Mouse (Mus musculus) left cerebral cortex, adult 18-20 months (tissue): Measurements from ENCODE around the gene Wbp1l. TPM values are rescaled to one million over a fixed set of nuclear protein-coding genes. Genes with fewer than 3 reads are reported as not detected.

ENCODE experiments used
- DNase-seq, 2 experiments: peaks; one replicate each; pipeline ENCODE4 v3.0.0; 2021 to 2022; ENCODE audit warnings: low spot score in 2 of 2, mixed read lengths in 1 of 2
- total RNA-seq, 2 experiments: library from RNA; stranded (reverse); gene quantifications; 2 replicates each; pipeline ENCODE4 v1.2.3; 2021

Gene Wbp1l
- total RNA-seq, 2 experiments from 2014 or later = 34.9 to 37.9 TPM

DNA sequence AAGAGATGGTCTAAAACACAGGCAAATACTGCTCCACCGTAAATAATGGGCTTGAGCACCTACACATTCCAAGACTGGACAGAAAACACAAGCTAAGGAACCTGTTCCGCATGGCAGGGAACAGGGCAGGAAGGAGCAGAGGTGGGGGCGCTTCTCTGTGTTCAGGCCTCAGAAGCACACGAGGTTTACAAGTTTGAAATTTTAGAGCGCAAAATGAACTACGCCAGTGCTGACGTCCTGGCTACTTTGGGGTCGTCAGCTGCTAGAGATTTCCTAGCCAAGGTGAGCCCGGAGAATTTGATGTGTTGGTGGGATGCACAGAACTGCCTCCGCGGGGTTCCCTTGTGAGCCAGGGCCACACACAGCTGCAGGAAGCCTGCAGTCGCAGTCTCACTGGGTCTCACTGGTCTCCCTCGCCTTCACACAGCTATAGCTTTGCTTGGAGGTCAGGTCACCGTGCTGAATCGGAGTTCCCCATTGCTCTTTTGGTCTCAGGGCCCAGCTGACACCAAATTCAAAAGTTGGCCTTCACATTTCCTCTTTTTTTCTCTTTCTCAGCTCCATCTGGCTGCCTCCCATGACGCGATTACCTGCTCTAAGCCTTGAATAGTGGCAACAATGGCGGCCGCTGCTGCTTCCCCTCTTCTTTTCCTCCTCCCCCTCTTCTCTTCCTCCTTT is 99.1 kb downstream of the Wbp1l start:
- no peak for DNase-seq

DNA sequence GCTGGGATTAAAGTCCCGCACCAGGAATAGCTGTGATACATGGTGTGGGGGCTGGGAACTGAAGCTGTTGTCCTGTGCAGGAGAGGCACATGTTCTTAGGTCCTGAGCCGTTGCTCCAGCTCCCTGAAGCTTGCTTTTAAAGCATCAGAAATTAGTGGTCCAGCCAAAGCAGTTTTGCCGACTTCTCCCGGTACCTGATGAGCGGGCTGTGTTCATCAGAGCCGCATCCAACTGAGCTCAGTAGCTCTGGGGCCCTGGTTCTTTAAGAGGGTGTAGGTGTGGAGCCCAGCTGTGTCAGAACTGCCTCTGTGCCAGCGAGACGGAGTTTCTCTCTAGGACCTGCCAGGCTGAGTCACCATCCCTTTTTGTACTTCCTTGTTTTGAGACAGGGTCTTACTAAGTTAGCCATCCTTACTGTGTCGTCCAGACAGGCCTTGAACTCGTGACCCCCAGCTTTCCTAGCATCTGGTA is 100.2 kb downstream of the Wbp1l start:
- DNase-seq = peak in 1 of 2 experiments; percentile 22

DNA sequence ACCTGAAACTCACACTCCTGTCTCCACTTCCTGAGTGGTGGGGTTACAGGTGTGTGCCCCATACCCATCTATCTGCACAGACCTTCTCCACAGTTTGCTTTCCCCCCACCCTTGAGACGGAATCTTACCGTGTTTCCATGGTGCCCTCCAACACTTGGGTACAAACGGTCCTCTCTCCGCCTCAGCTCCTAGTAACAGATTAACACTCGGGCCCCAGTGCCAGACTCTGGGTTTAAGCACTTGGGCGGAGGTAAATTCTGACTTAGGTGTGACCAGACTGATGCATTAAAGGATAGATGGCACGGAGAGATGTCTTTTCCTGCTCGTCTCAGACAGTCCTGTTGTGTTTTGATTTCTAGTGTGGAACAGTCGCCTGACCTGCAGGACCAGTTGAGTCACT is 102.3 kb downstream of the Wbp1l start:
- no peak for DNase-seq

DNA sequence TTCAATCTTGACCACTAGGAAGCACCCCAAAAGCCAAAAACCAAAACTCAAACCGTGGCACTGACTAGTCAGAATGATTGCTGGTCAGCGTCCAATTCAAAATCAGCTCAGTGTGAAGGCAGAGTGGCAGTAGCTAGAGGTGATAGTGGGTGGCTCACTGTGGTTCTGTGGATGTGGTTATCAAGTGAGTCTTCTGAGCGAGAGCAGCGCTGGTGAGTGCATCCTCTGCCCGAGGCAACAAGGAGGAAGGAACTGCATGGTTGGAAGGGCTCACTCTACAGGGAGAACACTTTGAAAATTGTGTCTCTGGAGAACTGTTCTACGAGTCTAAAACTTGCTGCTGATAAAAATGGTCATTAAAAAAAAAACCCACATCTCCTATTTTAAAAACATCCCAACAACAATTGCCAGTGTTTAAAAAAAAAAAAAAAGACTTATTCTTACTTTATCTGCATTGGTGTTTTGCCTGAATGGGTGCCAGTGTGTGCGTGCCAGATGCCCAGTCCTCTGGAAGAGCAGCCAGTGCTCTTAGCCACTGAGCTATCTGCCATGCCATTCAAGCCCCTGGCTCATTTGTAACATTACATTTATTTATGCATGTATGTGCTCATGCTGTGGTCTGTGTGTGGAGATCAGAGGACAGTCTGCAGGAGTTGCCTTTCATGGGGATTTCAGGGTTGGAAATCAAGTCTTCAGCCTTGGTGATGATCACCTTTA is 107.1 kb downstream of the Wbp1l start:
- DNase-seq = no peak

DNA sequence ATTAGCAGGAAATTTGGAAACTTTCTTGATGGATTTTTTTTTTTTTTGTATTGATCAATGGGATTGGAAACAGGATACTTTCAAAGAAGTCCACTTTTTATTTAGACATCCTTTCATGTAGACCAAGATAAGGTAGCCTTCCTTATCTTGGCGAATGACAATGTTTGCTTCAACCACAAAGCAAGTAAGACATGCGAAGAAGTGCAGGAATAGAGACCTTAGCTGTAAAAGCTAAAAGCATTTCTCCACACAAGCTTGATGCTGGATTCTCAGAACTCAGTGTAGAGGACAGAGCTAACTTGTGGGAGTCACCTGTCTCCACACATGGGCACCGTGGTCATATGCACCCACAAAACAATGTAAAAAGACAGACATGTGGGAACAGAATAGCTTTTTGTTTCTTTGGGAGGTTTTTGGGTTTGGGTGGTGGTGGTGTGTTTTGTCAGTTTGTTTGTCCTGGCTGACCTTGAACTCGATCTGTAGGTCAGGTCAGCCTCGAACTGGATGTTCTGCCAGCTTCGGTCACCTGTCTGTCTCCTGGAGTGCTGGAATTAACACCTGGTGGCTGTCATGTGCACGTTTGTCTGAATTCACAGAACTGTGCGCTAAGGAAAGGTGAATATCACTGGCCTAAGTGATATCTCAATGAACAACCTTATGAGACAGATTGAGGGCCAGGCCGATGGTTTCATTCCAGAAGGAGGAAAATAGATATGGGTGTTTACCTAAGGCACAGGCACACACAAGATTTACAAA is 107.8 kb downstream of the Wbp1l start:
- no peak for DNase-seq

Other genes starting within 250 kb of the Wbp1l start
- under 1 TPM; 0.79 to 0.98 TPM for gene 2310034G01Rik, start 248.8 kb upstream of the Wbp1l start, total RNA-seq
- 100 to 1,000 TPM; 196 to 198 TPM for gene Actr1a, start 203.3 kb upstream of the Wbp1l start, total RNA-seq
- 10 to 100 TPM; 18.4 to 18.6 TPM for gene Sufu, start 202.2 kb upstream of the Wbp1l start, total RNA-seq
- gene Trim8, start 97.4 kb upstream of the Wbp1l start, total RNA-seq = 100 to 1,000 TPM; 119 to 120 TPM
- gene Arl3, start 25.9 kb upstream of the Wbp1l start, total RNA-seq = 100 to 1,000 TPM; 122 to 128 TPM
- gene Sfxn2, start 25.7 kb upstream of the Wbp1l start, total RNA-seq = 1 to 10 TPM; 3.5 to 5.6 TPM
- not detected for gene Cyp17a1, start 74.1 kb downstream of the Wbp1l start, total RNA-seq
- 10 to 100 TPM; 20.7 to 21.6 TPM for gene Borcs7, start 90.8 kb downstream of the Wbp1l start, total RNA-seq
- 10 to 100 TPM; 26.2 to 32.0 TPM for gene As3mt, start 108.4 kb downstream of the Wbp1l start, total RNA-seq
- 10 to 100 TPM; 32.6 to 34.2 TPM for gene Cnnm2, start 162.5 kb downstream of the Wbp1l start, total RNA-seq